Mouse (Mus musculus) hindbrain, embryonic 15.5 days (tissue): ENCODE data around the gene Fgfr2. TPM values are rescaled to one million over a fixed set of nuclear protein-coding genes. Genes with fewer than 3 reads are reported as not detected.
A peak's percentile ranks its signal among the peaks of the same experiment; 100 is the strongest.
"Not testable (repeated sequence)": the region's sequence is repeated elsewhere in the genome, so short reads cannot be mapped to it uniquely, and the experiment has no call there.

Source experiments
- ATAC-seq: fragments of 200-750 bp; cut with Nextera tagmentation; 2 replicates; pipeline ENCODE4 v1.8.0; 2017; ENCODE audit warnings: low read depth, moderate number of reproducible peaks, moderate TSS enrichment; ENCODE audit not compliant: low FRiP score
- H3K27ac ChIP-seq: fragments of 300-500 bp; sonication (generic); replicated peaks from 2 replicates; pipeline ENCODE4 v1.5.1; 2015; ENCODE audit warnings: mild to moderate bottlenecking, inconsistent platforms
- H3K27me3 ChIP-seq: fragments of 300-500 bp; sonication (generic); 2 replicates; pipeline ENCODE4 v1.6.1; 2015; ENCODE audit warnings: control low read depth, inconsistent platforms
- H3K36me3 ChIP-seq: fragments of 300-500 bp; sonication (generic); 2 replicates; pipeline ENCODE4 v1.6.1; 2015; ENCODE audit warnings: control low read depth, inconsistent platforms
- H3K4me1 ChIP-seq: fragments of 300-500 bp; sonication (generic); replicated peaks from 2 replicates; pipeline ENCODE4 v1.6.1; 2015; ENCODE audit warnings: control low read depth, inconsistent platforms
- H3K4me2 ChIP-seq: fragments of 300-500 bp; sonication (generic); 2 replicates; pipeline ENCODE4 v1.6.1; 2015; ENCODE audit warnings: moderate library complexity, mild to moderate bottlenecking, inconsistent platforms
- H3K4me3 ChIP-seq: fragments of 300-500 bp; sonication (generic); 2 replicates; pipeline ENCODE4 v1.5.1; 2015; ENCODE audit warnings: mild to moderate bottlenecking, inconsistent platforms
- H3K9ac ChIP-seq: fragments of 300-500 bp; sonication (generic); 2 replicates; pipeline ENCODE4 v1.6.1; 2015; ENCODE audit warnings: inconsistent platforms
- H3K9me3 ChIP-seq: fragments of 300-500 bp; sonication (generic); 2 replicates; pipeline ENCODE4 v1.6.1; 2016; ENCODE audit warnings: control low read depth, inconsistent platforms
- WGBS: fragments of 180-500 bp; shearing (Covaris S2); methylation state at CpG from one replicate; pipeline ENCODE4 v1.1.7; 2015; 5-methylcytosine and 5-hydroxymethylcytosine counted together
- polyA plus RNA-seq: library from polyadenylated mRNA; unstranded; fragments of >200 nt; fragmentation: Nextera tagmentation; extraction: Ambion mirVana; gene quantifications from 2 replicates; pipeline ENCODE4 v1.2.1, GENCODE M21; 2015

Gene Fgfr2
- polyA plus RNA-seq, 1 experiment from 2014 or later = 28.5 TPM

- no peaks in the 10 kb centered on the region for H3K36me3 ChIP-seq
- no peak overlapping the region for H3K9ac ChIP-seq
- ATAC-seq = no peak
- no peak overlapping the region for H3K4me3 ChIP-seq
- WGBS = 53% methylated on average over 12 of the region's 12 CpGs
- H3K27ac ChIP-seq = 0 out of 2 replicates have a peak overlapping the region, but pooled peaks have one; percentile 20
- H3K4me1 ChIP-seq = peaks cover 10% of the 10 kb centered on the region
- no peak overlapping the region for H3K4me2 ChIP-seq
- no peaks in the 10 kb centered on the region for H3K9me3 ChIP-seq
- H3K27me3 ChIP-seq = no peaks in the 10 kb centered on the region
Observed at GRCm38 (mm10) chr7:130677541-130678274, 2445.4 kb downstream of the Fgfr2 start.

GRCm38 (mm10) chr7:130676885-130677540, 2446.1 kb downstream of the Fgfr2 start:
- Histone ChIP-seq H3K27ac (0 out of 2 replicates have a peak overlapping the region, but pooled peaks have one; percentile 20), H3K27me3 (no peaks in the 10 kb centered on the region), H3K4me2 (no peak overlapping the region), H3K9me3 (no peaks in the 10 kb centered on the region), H3K9ac (no peak overlapping the region), H3K4me3 (no peak overlapping the region), H3K4me1 (peaks cover 10% of the 10 kb centered on the region), H3K36me3 (no peaks in the 10 kb centered on the region)
- WGBS = 46% methylated on average over 11 of the region's 11 CpGs
- ATAC-seq = 0 out of 2 replicates have a peak, but pooled peaks have one; percentile 39

- Histone ChIP-seq H3K9ac (no peak overlapping the region), H3K4me3 (no peak overlapping the region), H3K27ac (no peak overlapping the region), H3K4me1 (peaks cover 33% of the 10 kb centered on the region), H3K36me3 (no peaks in the 10 kb centered on the region), H3K27me3 (no peaks in the 10 kb centered on the region), H3K4me2 (no peak overlapping the region), H3K9me3 (no peaks in the 10 kb centered on the region)
- 65% methylated on average over 9 of the region's 9 CpGs for WGBS
- no peak for ATAC-seq
Observed at GRCm38 (mm10) chr7:130674526-130674925, 2448.6 kb downstream of the Fgfr2 start.

- WGBS = 74% methylated on average over 9 of the region's 9 CpGs
- H3K4me1 ChIP-seq = peaks cover 43% of the 10 kb centered on the region
- no peak overlapping the region for H3K27ac ChIP-seq
- no peaks in the 10 kb centered on the region for H3K36me3 ChIP-seq
- no peaks in the 10 kb centered on the region for H3K9me3 ChIP-seq
- H3K9ac ChIP-seq = no peak overlapping the region
- no peak for ATAC-seq
- no peak overlapping the region for H3K4me2 ChIP-seq
- no peaks in the 10 kb centered on the region for H3K27me3 ChIP-seq
- H3K4me3 ChIP-seq = no peak overlapping the region
Observed at GRCm38 (mm10) chr7:130673169-130674033, 2449.7 kb downstream of the Fgfr2 start.

- Histone ChIP-seq H3K9me3 (no peaks in the 10 kb centered on the region), H3K36me3 (no peaks in the 10 kb centered on the region), H3K4me2 (no peak overlapping the region), H3K4me3 (no peak overlapping the region), H3K9ac (no peak overlapping the region), H3K27me3 (no peaks in the 10 kb centered on the region), H3K4me1 (peaks cover 33% of the 10 kb centered on the region), H3K27ac (no peak overlapping the region)
- 59% methylated on average over 6 of the region's 6 CpGs for WGBS
- ATAC-seq = 0 out of 2 replicates have a peak, but pooled peaks have one; percentile 5
Observed at GRCm38 (mm10) chr7:130671301-130671700, 2451.8 kb downstream of the Fgfr2 start.

GRCm38 (mm10) chr7:130670358-130670757, 2452.8 kb downstream of the Fgfr2 start:
- no peaks in the 10 kb centered on the region for H3K27me3 ChIP-seq
- peak overlapping the region; percentile 79; the same call in 1 of the 2 replicates for H3K27ac ChIP-seq
- no peaks in the 10 kb centered on the region for H3K9me3 ChIP-seq
- H3K9ac ChIP-seq = no peak overlapping the region
- peaks cover 33% of the 10 kb centered on the region for H3K4me1 ChIP-seq
- no peak overlapping the region for H3K4me3 ChIP-seq
- WGBS = 63% methylated on average over 4 of the region's 4 CpGs
- no peak overlapping the region for H3K4me2 ChIP-seq
- H3K36me3 ChIP-seq = no peaks in the 10 kb centered on the region
- ATAC-seq = no peak

- no peaks in the 10 kb centered on the region for H3K27me3 ChIP-seq
- no peak overlapping the region for H3K4me2 ChIP-seq
- H3K36me3 ChIP-seq = no peaks in the 10 kb centered on the region
- no peaks in the 10 kb centered on the region for H3K9me3 ChIP-seq
- peak overlapping the region; percentile 79 for H3K27ac ChIP-seq
- no peak overlapping the region for H3K9ac ChIP-seq
- 0 out of 2 replicates have a peak, but pooled peaks have one; percentile 57 for ATAC-seq
- 29% methylated on average over 8 of the region's 8 CpGs for WGBS
- H3K4me1 ChIP-seq = peaks cover 33% of the 10 kb centered on the region
- H3K4me3 ChIP-seq = no peak overlapping the region
Observed at GRCm38 (mm10) chr7:130669370-130669881, 2453.7 kb downstream of the Fgfr2 start.

GRCm38 (mm10) chr7:130668729-130669281, 2454.3 kb downstream of the Fgfr2 start:
- H3K27me3 ChIP-seq = no peaks in the 10 kb centered on the region
- H3K4me1 ChIP-seq = peaks cover 33% of the 10 kb centered on the region
- no peak overlapping the region for H3K4me2 ChIP-seq
- H3K27ac ChIP-seq = peak overlapping the region; percentile 79
- H3K9ac ChIP-seq = no peak overlapping the region
- H3K9me3 ChIP-seq = no peaks in the 10 kb centered on the region
- H3K36me3 ChIP-seq = no peaks in the 10 kb centered on the region
- no peak for ATAC-seq
- WGBS = 41% methylated on average over 7 of the region's 7 CpGs
- H3K4me3 ChIP-seq = no peak overlapping the region

GRCm38 (mm10) chr7:130668013-130668412, 2455.1 kb downstream of the Fgfr2 start:
- WGBS = 56% methylated on average over 1 of the region's 1 CpGs
- H3K9me3 ChIP-seq, ATAC-seq, H3K27ac ChIP-seq, H3K9ac ChIP-seq, H3K4me2 ChIP-seq, H3K36me3 ChIP-seq, H3K27me3 ChIP-seq, H3K4me3 ChIP-seq: not testable (repeated sequence)
- H3K4me1 ChIP-seq = peaks cover 33% of the 10 kb centered on the region

- Histone ChIP-seq H3K27me3 (no peaks in the 10 kb centered on the region), H3K9ac (no peak overlapping the region), H3K36me3 (no peaks in the 10 kb centered on the region), H3K4me2 (no peak overlapping the region), H3K4me1 (peaks cover 18% of the 10 kb centered on the region), H3K4me3 (no peak overlapping the region), H3K27ac (no peak overlapping the region), H3K9me3 (no peaks in the 10 kb centered on the region)
- WGBS = over 99% methylated on average over 9 of the region's 9 CpGs
- ATAC-seq = no peak
Observed at GRCm38 (mm10) chr7:130665358-130665757, 2457.8 kb downstream of the Fgfr2 start.

GRCm38 (mm10) chr7:130664629-130665028, 2458.5 kb downstream of the Fgfr2 start:
- 90% methylated on average over 5 of the region's 5 CpGs for WGBS
- no peaks in the 10 kb centered on the region for H3K9me3 ChIP-seq
- H3K27me3 ChIP-seq = no peaks in the 10 kb centered on the region
- H3K27ac ChIP-seq = no peak overlapping the region
- no peak for ATAC-seq
- no peak overlapping the region for H3K9ac ChIP-seq
- H3K36me3 ChIP-seq = no peaks in the 10 kb centered on the region
- H3K4me2 ChIP-seq = no peak overlapping the region
- peaks cover 11% of the 10 kb centered on the region for H3K4me1 ChIP-seq
- H3K4me3 ChIP-seq = no peak overlapping the region
